Mouse (Mus musculus) MEL (cell line): ENCODE measurements around the gene Fat3. TPM values are rescaled to one million over a fixed set of nuclear protein-coding genes. Genes with fewer than 3 reads are reported as not detected.

Experiments
- DNase-seq: peaks from one replicate; pipeline ENCODE4 v3.0.0; 2011; ENCODE audit warnings: low read depth, low spot score
- H3K27ac ChIP-seq: 2 replicates; pipeline ENCODE4 v1.5.1; 2012; ENCODE audit warnings: low read depth, mild to moderate bottlenecking, control low read depth, low read length, moderate library complexity; ENCODE audit not compliant: control insufficient read depth
- H3K27me3 ChIP-seq, 2 experiments: fragments of 150-350 bp in 1 of 2; sonication (generic) in 1 of 2; 2 replicates each; pipeline ENCODE4 v1.6.1; 2012; ENCODE audit warnings: low read length in 2 of 2, mild to moderate bottlenecking in 2 of 2, improper control_type of control experiment in 1 of 2, moderate library complexity in 1 of 2; ENCODE audit not compliant: insufficient read depth in 2 of 2, control insufficient read depth in 1 of 2
- H3K36me3 ChIP-seq, 2 experiments: 2 replicates each; pipeline ENCODE4 v1.6.1; 2012 to 2014; ENCODE audit warnings: low read length in 2 of 2, improper control_type of control experiment in 1 of 2, inconsistent platforms in 1 of 2, mild to moderate bottlenecking in 1 of 2; ENCODE audit not compliant: insufficient read depth in 2 of 2, control insufficient read depth in 1 of 2
- H3K4me1 ChIP-seq, 2 experiments: fragments of 150-350 bp in 1 of 2; sonication (generic) in 1 of 2; 2 replicates each; pipeline ENCODE4 v1.6.1; 2012; ENCODE audit warnings: low read length in 2 of 2, improper control_type of control experiment in 1 of 2, mild to moderate bottlenecking in 1 of 2; ENCODE audit not compliant: insufficient read depth in 2 of 2, control insufficient read depth in 1 of 2
- H3K4me3 ChIP-seq, 2 experiments: fragments of 150-350 bp in 1 of 2; sonication (generic) in 1 of 2; 2 replicates each; pipeline ENCODE4 v1.5.1; 2012; ENCODE audit warnings: low read depth in 2 of 2, low read length in 2 of 2, mild to moderate bottlenecking in 2 of 2, moderate library complexity in 2 of 2, control low read depth in 1 of 2, improper control_type of control experiment in 1 of 2; ENCODE audit not compliant: control insufficient read depth in 1 of 2, insufficient read depth in 1 of 2
- H3K79me2 ChIP-seq: 2 replicates; pipeline ENCODE4 v1.6.1; 2012; ENCODE audit warnings: mild to moderate bottlenecking, low read length, moderate library complexity; ENCODE audit not compliant: control insufficient read depth, poor library complexity, insufficient read depth
- H3K9ac ChIP-seq: 2 replicates; pipeline ENCODE4 v1.6.1; 2012; ENCODE audit warnings: low read depth, mild to moderate bottlenecking, control low read depth, low read length, moderate library complexity; ENCODE audit not compliant: control insufficient read depth, poor library complexity, severe bottlenecking
- H3K9me3 ChIP-seq: fragments of 150-350 bp; sonication (generic); replicated peaks from 2 replicates; pipeline ENCODE4 v1.6.1; 2012; ENCODE audit warnings: mild to moderate bottlenecking, low read length, improper control_type of control experiment, moderate library complexity; ENCODE audit not compliant: insufficient read depth
- BHLHE40 ChIP-seq: IDR thresholded peaks from 2 replicates; pipeline ENCODE4 v1.6.1; 2012; ENCODE audit warnings: low read depth, mild to moderate bottlenecking, inconsistent platforms, low read length, improper control_type of control experiment, borderline replicate concordance
- CHD1 ChIP-seq: IDR thresholded peaks from 2 replicates; pipeline ENCODE4 v1.6.1; 2012; ENCODE audit warnings: low read depth, mild to moderate bottlenecking, inconsistent platforms, low read length, improper control_type of control experiment
- CHD2 ChIP-seq: IDR thresholded peaks from 2 replicates; pipeline ENCODE4 v1.6.1; 2011; ENCODE audit warnings: low read length, improper control_type of control experiment
- E2F4 ChIP-seq: IDR thresholded peaks from 2 replicates; pipeline ENCODE4 v1.6.1; 2011; ENCODE audit warnings: low read depth, low read length, improper control_type of control experiment, borderline replicate concordance
- EP300 ChIP-seq, 2 experiments: IDR thresholded peaks; 2 replicates each; pipeline ENCODE4 v1.6.1; 2011; ENCODE audit warnings: improper control_type of control experiment in 2 of 2, low read length in 2 of 2, low read depth in 1 of 2, mild to moderate bottlenecking in 1 of 2
- ETS1 ChIP-seq: IDR thresholded peaks from 2 replicates; pipeline ENCODE4 v1.6.1; 2012; ENCODE audit warnings: low read depth, mild to moderate bottlenecking, inconsistent platforms, low read length, improper control_type of control experiment, moderate library complexity
- GABPA ChIP-seq: IDR thresholded peaks from 2 replicates; pipeline ENCODE4 v1.6.1; 2012; ENCODE audit warnings: low read depth, mild to moderate bottlenecking, inconsistent platforms, low read length, improper control_type of control experiment, moderate library complexity
- GATA1 ChIP-seq: IDR thresholded peaks from 2 replicates; pipeline ENCODE4 v1.6.1; 2011; ENCODE audit warnings: low read depth, low read length, improper control_type of control experiment
- HCFC1 ChIP-seq: IDR thresholded peaks from 2 replicates; pipeline ENCODE4 v1.6.1; 2012; ENCODE audit warnings: low read depth, mild to moderate bottlenecking, inconsistent platforms, low read length, improper control_type of control experiment, moderate library complexity
- JUND ChIP-seq: IDR thresholded peaks from 2 replicates; pipeline ENCODE4 v1.6.1; 2011; ENCODE audit warnings: low read depth, mild to moderate bottlenecking, improper control_type of control experiment, low read length
- KAT2A ChIP-seq: conservative IDR thresholded peaks from 2 replicates; pipeline ENCODE4 v1.6.1; 2012; ENCODE audit warnings: low read depth, low read length, improper control_type of control experiment, inconsistent platforms
- MAFK ChIP-seq: IDR thresholded peaks from 2 replicates; pipeline ENCODE4 v1.6.1; 2011; ENCODE audit warnings: low read depth, mild to moderate bottlenecking, low read length, improper control_type of control experiment, borderline replicate concordance
- MAX ChIP-seq: IDR thresholded peaks from 2 replicates; pipeline ENCODE4 v1.6.1; 2011; ENCODE audit warnings: low read length, improper control_type of control experiment
- MAZ ChIP-seq: IDR thresholded peaks from 2 replicates; pipeline ENCODE4 v1.6.1; 2012; ENCODE audit warnings: low read depth, mild to moderate bottlenecking, inconsistent platforms, low read length, improper control_type of control experiment
- MEF2A ChIP-seq: IDR thresholded peaks from 2 replicates; pipeline ENCODE4 v1.6.1; 2014; ENCODE audit warnings: low read depth, mild to moderate bottlenecking, inconsistent platforms, low read length, improper control_type of control experiment; ENCODE audit not compliant: poor library complexity, insufficient replicate concordance, severe bottlenecking; ENCODE audit errors: extremely low read depth
- MXI1 ChIP-seq: IDR thresholded peaks from 2 replicates; pipeline ENCODE4 v1.6.1; 2011; ENCODE audit warnings: mild to moderate bottlenecking, low read depth, low read length, improper control_type of control experiment
- MYC ChIP-seq: IDR thresholded peaks from 2 replicates; pipeline ENCODE4 v1.6.1; 2011; ENCODE audit warnings: low read depth, mild to moderate bottlenecking, low read length, improper control_type of control experiment, moderate library complexity
- NELFE ChIP-seq: IDR thresholded peaks from 2 replicates; pipeline ENCODE4 v1.6.1; 2011; ENCODE audit warnings: low read depth, low read length, improper control_type of control experiment
- NRF1 ChIP-seq: IDR thresholded peaks from 2 replicates; pipeline ENCODE4 v1.6.1; 2014; ENCODE audit warnings: low read depth, mild to moderate bottlenecking, inconsistent platforms, low read length, improper control_type of control experiment, moderate library complexity; ENCODE audit not compliant: poor library complexity, insufficient read depth, severe bottlenecking
- POLR2A ChIP-seq, 2 experiments: IDR thresholded peaks; 2 replicates each; pipeline ENCODE4 v1.6.1; 2011 to 2012; ENCODE audit warnings: low read length in 2 of 2, mild to moderate bottlenecking in 2 of 2, control low read depth in 1 of 2, improper control_type of control experiment in 1 of 2, low read depth in 1 of 2, moderate library complexity in 1 of 2; ENCODE audit not compliant: control insufficient read depth in 1 of 2, insufficient read depth in 1 of 2, poor library complexity in 1 of 2
- POLR2AphosphoS2 ChIP-seq: IDR thresholded peaks from 2 replicates; pipeline ENCODE4 v1.6.1; 2011; ENCODE audit warnings: low read length, improper control_type of control experiment
- POLR2AphosphoS5 ChIP-seq: IDR thresholded peaks from 2 replicates; pipeline ENCODE4 v1.6.1; 2012; ENCODE audit warnings: low read depth, borderline replicate concordance, mild to moderate bottlenecking, inconsistent platforms, low read length, moderate library complexity, mixed read lengths
- RAD21 ChIP-seq: IDR thresholded peaks from 2 replicates; pipeline ENCODE4 v1.6.1; 2011; ENCODE audit warnings: mild to moderate bottlenecking, low read depth, low read length, improper control_type of control experiment
- RCOR1 ChIP-seq: IDR thresholded peaks from 2 replicates; pipeline ENCODE4 v1.6.1; 2012; ENCODE audit warnings: low read depth, mild to moderate bottlenecking, inconsistent platforms, low read length, improper control_type of control experiment
- SIN3A ChIP-seq: IDR thresholded peaks from 2 replicates; pipeline ENCODE4 v1.6.1; 2012; ENCODE audit warnings: low read length, improper control_type of control experiment, inconsistent platforms
- SMC3 ChIP-seq: IDR thresholded peaks from 2 replicates; pipeline ENCODE4 v1.6.1; 2011; ENCODE audit warnings: low read depth, low read length, improper control_type of control experiment
- TAL1 ChIP-seq: IDR thresholded peaks from 2 replicates; pipeline ENCODE4 v1.6.1; 2012; ENCODE audit warnings: mild to moderate bottlenecking, inconsistent platforms, low read length, moderate library complexity, mixed read lengths
- TBP ChIP-seq: IDR thresholded peaks from 2 replicates; pipeline ENCODE4 v1.8.0; 2011; ENCODE audit warnings: low read depth, low read length, improper control_type of control experiment
- TCF12 ChIP-seq: IDR thresholded peaks from 2 replicates; pipeline ENCODE4 v1.6.1; 2014; ENCODE audit warnings: low read depth, mild to moderate bottlenecking, inconsistent platforms, low read length, improper control_type of control experiment, moderate library complexity
- UBTF ChIP-seq: IDR thresholded peaks from 2 replicates; pipeline ENCODE4 v1.6.1; 2012; ENCODE audit warnings: low read depth, mild to moderate bottlenecking, inconsistent platforms, low read length, improper control_type of control experiment, moderate library complexity, borderline replicate concordance; ENCODE audit not compliant: insufficient read depth
- USF1 ChIP-seq: IDR thresholded peaks from 2 replicates; pipeline ENCODE4 v1.6.1; 2014; ENCODE audit warnings: low read depth, mild to moderate bottlenecking, inconsistent platforms, low read length, improper control_type of control experiment, moderate library complexity
- USF2 ChIP-seq, 2 experiments: IDR thresholded peaks; 2 replicates each; pipeline ENCODE4 v1.6.1; 2011 to 2012; ENCODE audit warnings: improper control_type of control experiment in 2 of 2, low read length in 2 of 2, borderline replicate concordance in 1 of 2, inconsistent platforms in 1 of 2, low read depth in 1 of 2, mild to moderate bottlenecking in 1 of 2; ENCODE audit not compliant: insufficient read depth in 1 of 2
- ZC3H11A ChIP-seq: IDR thresholded peaks from 2 replicates; pipeline ENCODE4 v1.6.1; 2012; ENCODE audit warnings: low read depth, mild to moderate bottlenecking, inconsistent platforms, low read length, improper control_type of control experiment
- ZKSCAN1 ChIP-seq: IDR thresholded peaks from 2 replicates; pipeline ENCODE4 v1.6.1; 2012; ENCODE audit warnings: low read depth, mild to moderate bottlenecking, inconsistent platforms, low read length, improper control_type of control experiment, moderate library complexity
- ZMIZ1 ChIP-seq: IDR thresholded peaks from 2 replicates; pipeline ENCODE4 v1.6.1; 2012; ENCODE audit warnings: low read depth, mild to moderate bottlenecking, inconsistent platforms, low read length, improper control_type of control experiment, moderate library complexity
- ZNF384 ChIP-seq: IDR thresholded peaks from 2 replicates; pipeline ENCODE4 v1.6.1; 2012; ENCODE audit warnings: low read depth, mild to moderate bottlenecking, inconsistent platforms, low read length, improper control_type of control experiment
- polyA plus RNA-seq, 2 experiments: library from polyadenylated mRNA; stranded (reverse) in 1 of 2; unstranded in 1 of 2; fragments of >175 nt in 1 of 2; fragments of >200 nt in 1 of 2; gene quantifications; 2 replicates each; pipeline versions ENCODE4 v1.2.1 to v1.2.4; 2012; ENCODE audit warnings: low replicate concordance in 2 of 2, low read depth in 1 of 2; ENCODE audit not compliant: insufficient read length in 2 of 2, insufficient read depth in 1 of 2, missing spikeins in 1 of 2
- total RNA-seq: library from RNA; depleted of rRNA; stranded (reverse); fragments of 300-350 nt; gene quantifications from 2 replicates; pipeline ENCODE4 v1.2.3, GENCODE M21; 2012

Fat3 gene
- total and polyA plus RNA-seq, 3 experiments = 1.5 to 1.8 TPM; not detected in 1

DNA sequence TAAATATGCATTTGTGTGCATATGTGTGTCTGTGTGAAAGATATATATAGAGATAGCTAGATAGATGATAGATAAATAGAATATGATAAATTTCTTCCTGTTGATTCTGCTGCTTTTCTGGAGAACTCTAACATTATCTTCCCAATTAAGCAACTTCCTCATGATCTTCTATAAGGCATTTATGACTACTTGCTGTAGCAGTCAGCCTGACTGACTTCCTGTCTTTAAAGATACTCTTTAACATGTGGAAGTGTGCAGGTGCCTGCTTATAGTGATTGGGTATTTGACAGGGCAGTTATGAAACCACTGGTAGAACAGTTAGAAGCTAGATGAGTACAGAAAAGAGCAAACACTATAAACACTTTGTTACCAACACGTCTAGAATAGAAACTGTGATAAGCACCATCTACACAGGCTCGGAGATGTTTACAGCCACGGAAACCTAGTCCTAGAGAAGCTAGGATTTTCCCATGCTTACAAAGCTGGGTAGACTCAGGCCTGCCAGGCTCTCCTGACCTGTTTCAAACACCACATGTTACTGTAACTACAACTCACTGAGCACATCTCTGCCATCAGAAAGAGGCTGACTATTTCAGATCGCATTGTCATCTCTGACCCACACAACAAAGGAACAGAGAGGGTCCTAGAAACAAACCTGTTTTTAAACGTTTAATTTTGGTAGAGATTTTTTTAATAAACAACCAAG lies 573.6 kb downstream of the Fat3 start:
- Histone ChIP-seq H3K4me3 (peak overlapping the region; percentile 31 to 43), H3K79me2 (no peaks in the 10 kb centered on the region), H3K27me3 (no peaks in the 10 kb centered on the region), H3K9ac (peak overlapping the region; percentile 58), H3K27ac (peak overlapping the region; percentile 90), H3K9me3 (no peaks in the 10 kb centered on the region), H3K36me3 (peaks cover 0 to 34% of the 10 kb centered on the region in 2 experiments; a peak in 2 of 4 replicates), H3K4me1 (peaks cover 13 to 29% of the 10 kb centered on the region in 2 experiments)
- DNase-seq = peak; percentile 92
- TF ChIP-seq USF1 = no peak
- TF ChIP-seq MAZ = no peak
- peak; percentile 94 to 95 for TF ChIP-seq EP300 (IDR thresholded peaks at IDR 0.05; ENCODE audit: low read depth in 1 of 2, low read length in 2 of 2)
- peak; percentile 91 for TF ChIP-seq TCF12
- TF ChIP-seq CHD1 = peak; percentile 87; the same call in 1 of the 2 replicates
- TF ChIP-seq CHD2 = no peak
- peak; percentile 49; the same call in 1 of the 2 replicates for TF ChIP-seq MEF2A
- no peak; the same call in 1 of the 2 replicates for TF ChIP-seq NELFE
- peak; percentile 54 for TF ChIP-seq TAL1
- TF ChIP-seq SMC3 = no peak
- TF ChIP-seq KAT2A = no peak
- no peak for TF ChIP-seq POLR2AphosphoS2
- no peak for TF ChIP-seq ZKSCAN1
- peak; percentile 92 for TF ChIP-seq GATA1
- TF ChIP-seq E2F4 = no peak
- TF ChIP-seq ZNF384 = no peak
- no peak for TF ChIP-seq ZMIZ1
- peak; percentile 94 for TF ChIP-seq SIN3A
- TF ChIP-seq POLR2AphosphoS5 = no peak
- no peak for TF ChIP-seq JUND
- no peak; the same call in 1 of the 2 replicates for TF ChIP-seq HCFC1
- no peak; a peak in 1 of 4 replicates for TF ChIP-seq POLR2A (IDR thresholded peaks at IDR 0.05; ENCODE audit: control insufficient read depth in 1 of 2, insufficient read depth in 1 of 2, low read depth in 1 of 2, low read length in 2 of 2, poor library complexity in 1 of 2)
- TF ChIP-seq MXI1 = peak; percentile 97
- TF ChIP-seq USF2 (IDR thresholded peaks at IDR 0.05; ENCODE audit: borderline replicate concordance in 1 of 2, insufficient read depth in 1 of 2, low read depth in 1 of 2, low read length in 2 of 2) = no peak
- peak; percentile 81 for TF ChIP-seq BHLHE40
- TF ChIP-seq GABPA = no peak
- peak; percentile 95 for TF ChIP-seq MYC
- TF ChIP-seq MAX = peak; percentile 85
- no peak for TF ChIP-seq RAD21
- no peak for TF ChIP-seq UBTF
- 0 out of 2 replicates have a peak, but pooled peaks have one; percentile 5 for TF ChIP-seq MAFK
- no peak for TF ChIP-seq ZC3H11A
- TF ChIP-seq ETS1 = peak; percentile 94
- TF ChIP-seq RCOR1 = peak; percentile 72
- TF ChIP-seq TBP = peak; percentile 33; the same call in 1 of the 2 replicates
- TF ChIP-seq NRF1 = no peak
